Mouse (Mus musculus) kidney, embryonic 15.5 days (tissue): ENCODE data around the gene Mvb12b. TPM values are rescaled to one million over a fixed set of nuclear protein-coding genes. Genes with fewer than 3 reads are reported as not detected.

Experiments
- ATAC-seq: fragments of 200-750 bp; cut with Nextera tagmentation; replicated peaks from 2 replicates; pipeline ENCODE4 v1.8.0; 2017; ENCODE audit warnings: moderate TSS enrichment; ENCODE audit not compliant: low FRiP score
- H3K27ac ChIP-seq: fragments of 300-500 bp; sonication (generic); 2 replicates; pipeline ENCODE4 v1.5.1; 2015; ENCODE audit warnings: mild to moderate bottlenecking, inconsistent platforms
- H3K27me3 ChIP-seq: fragments of 300-500 bp; sonication (generic); 2 replicates; pipeline ENCODE4 v1.6.1; 2015; ENCODE audit warnings: inconsistent platforms
- H3K36me3 ChIP-seq: fragments of 300-500 bp; sonication (generic); 2 replicates; pipeline ENCODE4 v1.6.1; 2015; ENCODE audit warnings: inconsistent platforms
- H3K4me1 ChIP-seq: fragments of 300-500 bp; sonication (generic); 2 replicates; pipeline ENCODE4 v1.6.1; 2015; ENCODE audit warnings: inconsistent platforms
- H3K4me2 ChIP-seq: fragments of 300-500 bp; sonication (generic); 2 replicates; pipeline ENCODE4 v1.6.1; 2015; ENCODE audit warnings: moderate library complexity, mild to moderate bottlenecking, inconsistent platforms
- H3K4me3 ChIP-seq: fragments of 300-500 bp; sonication (generic); replicated peaks from 2 replicates; pipeline ENCODE4 v1.5.1; 2015; ENCODE audit warnings: mild to moderate bottlenecking, inconsistent platforms
- H3K9ac ChIP-seq: fragments of 300-500 bp; sonication (generic); 2 replicates; pipeline ENCODE4 v1.6.1; 2015; ENCODE audit warnings: mild to moderate bottlenecking, inconsistent platforms
- H3K9me3 ChIP-seq: fragments of 300-500 bp; sonication (generic); replicated peaks from 2 replicates; pipeline ENCODE4 v1.6.1; 2016; ENCODE audit warnings: inconsistent platforms
- WGBS: fragments of 180-500 bp; shearing (Covaris S2); methylation state at CpG from one replicate; pipeline ENCODE4 v1.1.7; 2015; ENCODE audit warnings: mixed read lengths; 5-methylcytosine and 5-hydroxymethylcytosine counted together
- polyA plus RNA-seq: library from polyadenylated mRNA; unstranded; fragments of >200 nt; fragmentation: Nextera tagmentation; extraction: Ambion mirVana; gene quantifications from 2 replicates; pipeline ENCODE4 v1.2.1, GENCODE M21; 2015

Mvb12b gene
- polyA plus RNA-seq, 1 experiment from 2014 or later: 18.4 TPM

GRCm38 (mm10) chr2:33820037-33820436 is 67.7 kb downstream of the Mvb12b start:
- 84% methylated on average over 5 of the region's 5 CpGs for WGBS
- Histone ChIP-seq H3K36me3 (peaks cover 64% of the 10 kb centered on the region), H3K27me3 (no peaks in the 10 kb centered on the region), H3K4me3 (no peak overlapping the region), H3K27ac (no peak overlapping the region), H3K9me3 (no peaks in the 10 kb centered on the region), H3K4me1 (peaks cover 6% of the 10 kb centered on the region), H3K9ac (no peak overlapping the region), H3K4me2 (no peak overlapping the region)
- no peak for ATAC-seq

- WGBS: 96% methylated on average over 2 of the region's 2 CpGs
- Histone ChIP-seq H3K27me3 (no peaks in the 10 kb centered on the region), H3K9ac (no peak overlapping the region), H3K27ac (no peak overlapping the region), H3K4me1 (peaks cover 6% of the 10 kb centered on the region), H3K9me3 (no peaks in the 10 kb centered on the region), H3K36me3 (peaks cover 48% of the 10 kb centered on the region), H3K4me3 (no peak overlapping the region), H3K4me2 (no peak overlapping the region)
- no peak for ATAC-seq
Measured at GRCm38 (mm10) chr2:33818385-33818784, 69.4 kb downstream of the Mvb12b start.

DNA sequence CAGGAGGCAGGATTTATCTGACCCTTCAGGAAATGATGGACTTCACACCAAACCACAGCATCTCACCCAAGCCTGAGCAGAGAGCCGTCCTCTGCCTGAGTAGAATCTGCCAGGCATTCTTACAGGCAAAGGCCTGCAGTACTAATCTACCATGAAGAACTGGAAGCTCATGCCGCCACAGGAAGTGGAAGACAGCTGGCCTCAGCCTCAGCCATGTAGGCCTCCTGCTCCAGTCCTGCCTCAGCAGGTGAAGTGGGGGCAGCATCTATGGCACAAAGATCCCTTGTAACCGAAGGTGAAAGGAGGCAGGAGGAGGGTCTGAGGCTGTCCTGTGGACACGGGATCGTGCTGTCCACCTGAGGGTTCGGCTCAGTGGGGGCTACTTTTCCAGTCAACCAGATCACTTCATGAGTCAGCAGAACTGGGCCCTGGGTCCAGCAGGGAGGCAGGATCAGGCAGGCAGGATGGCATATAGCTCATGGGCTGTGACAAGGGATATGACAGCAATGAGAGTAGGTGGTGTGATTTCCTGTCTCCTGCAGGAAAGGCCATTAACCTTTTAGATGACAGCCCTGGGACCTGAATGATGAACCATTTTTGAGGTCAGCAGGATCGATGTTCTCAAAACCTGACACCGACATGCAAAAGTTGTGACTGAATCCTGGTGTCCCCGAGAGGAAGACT is 69.9 kb downstream of the Mvb12b start:
- no peak overlapping the region for H3K27ac ChIP-seq
- H3K9me3 ChIP-seq: no peaks in the 10 kb centered on the region
- no peak for ATAC-seq
- H3K4me1 ChIP-seq: peaks cover 6% of the 10 kb centered on the region
- peaks cover 42% of the 10 kb centered on the region for H3K36me3 ChIP-seq
- H3K9ac ChIP-seq: no peak overlapping the region
- no peaks in the 10 kb centered on the region for H3K27me3 ChIP-seq
- 66% methylated on average over 9 of the region's 9 CpGs for WGBS
- H3K4me2 ChIP-seq: no peak overlapping the region
- H3K4me3 ChIP-seq: no peak overlapping the region

GRCm38 (mm10) chr2:33817080-33817479 is 70.7 kb downstream of the Mvb12b start:
- no peaks in the 10 kb centered on the region for H3K27me3 ChIP-seq
- H3K9me3 ChIP-seq: no peaks in the 10 kb centered on the region
- peaks cover 7% of the 10 kb centered on the region for H3K4me1 ChIP-seq
- peaks cover 42% of the 10 kb centered on the region for H3K36me3 ChIP-seq
- H3K9ac ChIP-seq: no peak overlapping the region
- no peak for ATAC-seq
- WGBS: 82% methylated on average over 4 of the region's 4 CpGs
- H3K4me2 ChIP-seq: no peak overlapping the region
- H3K4me3 ChIP-seq: no peak overlapping the region
- no peak overlapping the region for H3K27ac ChIP-seq

DNA sequence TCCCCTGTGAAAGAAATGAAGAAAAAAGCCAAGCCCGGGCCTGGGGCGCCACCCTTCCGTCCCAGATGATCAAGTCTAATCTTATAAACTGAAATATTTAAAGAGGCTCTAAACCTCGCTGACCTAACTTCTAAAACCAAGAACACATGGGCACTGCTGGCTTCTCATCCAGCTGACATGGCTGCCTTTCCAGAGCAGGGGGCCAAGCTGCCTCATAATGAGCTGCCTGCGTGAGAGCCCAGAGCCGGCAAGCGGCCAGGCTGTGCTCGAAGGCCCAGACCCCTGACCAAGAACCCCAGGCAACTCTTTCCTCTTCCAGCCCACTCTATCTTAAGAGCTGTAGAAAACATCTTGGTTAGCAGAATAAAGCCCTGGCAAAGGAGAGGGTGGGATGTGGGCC is 73.2 kb downstream of the Mvb12b start:
- Histone ChIP-seq H3K36me3 (peaks cover 24% of the 10 kb centered on the region), H3K9ac (no peak overlapping the region), H3K27me3 (no peaks in the 10 kb centered on the region), H3K9me3 (no peaks in the 10 kb centered on the region), H3K27ac (no peak overlapping the region), H3K4me2 (no peak overlapping the region), H3K4me1 (peaks cover 24% of the 10 kb centered on the region), H3K4me3 (no peak overlapping the region)
- WGBS: 81% methylated on average over 8 of the region's 8 CpGs
- no peak for ATAC-seq

- Histone ChIP-seq H3K9ac (no peak overlapping the region), H3K27me3 (no peaks in the 10 kb centered on the region), H3K4me1 (peaks cover 24% of the 10 kb centered on the region), H3K9me3 (no peaks in the 10 kb centered on the region), H3K27ac (no peak overlapping the region), H3K36me3 (peaks cover 18% of the 10 kb centered on the region), H3K4me3 (no peak overlapping the region), H3K4me2 (no peak overlapping the region)
- WGBS: 52% methylated on average over 8 of the region's 8 CpGs
- ATAC-seq: no peak
Measured at GRCm38 (mm10) chr2:33813501-33814240, 74.1 kb downstream of the Mvb12b start.

- H3K4me1 ChIP-seq: peaks cover 24% of the 10 kb centered on the region
- H3K4me3 ChIP-seq: no peak overlapping the region
- no peak overlapping the region for H3K4me2 ChIP-seq
- no peak for ATAC-seq
- no peak overlapping the region for H3K9ac ChIP-seq
- H3K9me3 ChIP-seq: no peaks in the 10 kb centered on the region
- peaks cover 13% of the 10 kb centered on the region; the same call in 1 of the 2 replicates for H3K36me3 ChIP-seq
- WGBS: 82% methylated on average over 11 of the region's 11 CpGs
- H3K27me3 ChIP-seq: no peaks in the 10 kb centered on the region
- no peak overlapping the region for H3K27ac ChIP-seq
Measured at GRCm38 (mm10) chr2:33812980-33813379, 74.8 kb downstream of the Mvb12b start.

- H3K4me1 ChIP-seq: peaks cover 24% of the 10 kb centered on the region
- no peak overlapping the region for H3K9ac ChIP-seq
- no peaks in the 10 kb centered on the region for H3K27me3 ChIP-seq
- ATAC-seq: no peak
- H3K4me3 ChIP-seq: no peak overlapping the region
- no peak overlapping the region for H3K4me2 ChIP-seq
- no peak overlapping the region for H3K27ac ChIP-seq
- 72% methylated on average over 17 of the region's 17 CpGs for WGBS
- no peaks in the 10 kb centered on the region for H3K9me3 ChIP-seq
- H3K36me3 ChIP-seq: peaks cover 13% of the 10 kb centered on the region
Measured at GRCm38 (mm10) chr2:33811349-33811890, 76.3 kb downstream of the Mvb12b start.

DNA sequence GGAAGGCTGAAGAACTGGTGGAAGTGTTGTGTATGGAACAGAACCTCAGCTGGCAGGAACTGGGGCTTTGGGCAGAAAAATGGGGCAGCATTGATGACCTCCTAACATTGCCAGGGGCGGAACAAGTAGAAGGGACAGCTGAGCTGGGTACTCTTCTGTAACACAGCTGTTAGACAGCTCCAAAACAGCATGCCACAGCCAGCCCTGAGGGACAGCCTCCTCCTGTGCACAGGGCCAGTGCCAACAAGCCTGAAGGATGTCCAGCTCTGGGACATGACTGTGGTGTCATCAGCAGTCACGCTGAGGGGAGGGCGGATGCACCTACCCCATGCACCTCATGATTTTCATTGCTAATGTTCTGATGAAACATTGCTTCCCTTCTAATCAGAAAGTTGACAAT is 78.7 kb downstream of the Mvb12b start:
- Histone ChIP-seq H3K4me3 (no peak overlapping the region), H3K36me3 (peaks cover 17% of the 10 kb centered on the region), H3K27me3 (no peaks in the 10 kb centered on the region), H3K9ac (no peak overlapping the region), H3K27ac (no peak overlapping the region), H3K4me1 (peaks cover 24% of the 10 kb centered on the region), H3K4me2 (no peak overlapping the region), H3K9me3 (no peaks in the 10 kb centered on the region)
- no peak for ATAC-seq
- 94% methylated on average over 3 of the region's 3 CpGs for WGBS

DNA sequence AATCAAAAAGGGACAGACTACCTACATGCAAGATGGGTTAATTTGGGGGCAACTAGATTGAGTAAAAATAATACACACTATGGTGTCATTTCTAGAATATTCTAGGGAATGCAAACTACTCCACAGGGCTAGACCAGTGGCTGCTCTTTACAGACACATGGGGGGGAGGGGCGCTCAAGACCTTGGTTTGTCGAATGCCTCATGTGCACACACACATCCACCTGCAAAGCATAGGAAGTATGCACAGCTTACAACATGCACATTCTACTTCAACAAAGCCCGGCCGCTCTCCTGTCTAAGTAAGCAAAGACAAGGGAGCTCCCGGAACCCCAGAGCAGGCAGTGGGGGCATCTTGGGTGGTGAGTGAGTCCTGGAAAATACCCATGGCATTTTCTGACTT is 79.7 kb downstream of the Mvb12b start:
- 94% methylated on average over 5 of the region's 5 CpGs for WGBS
- peaks cover 24% of the 10 kb centered on the region for H3K4me1 ChIP-seq
- H3K9me3 ChIP-seq: no peaks in the 10 kb centered on the region
- ATAC-seq: no peak
- no peaks in the 10 kb centered on the region for H3K27me3 ChIP-seq
- peaks cover 18% of the 10 kb centered on the region for H3K36me3 ChIP-seq
- H3K27ac ChIP-seq: no peak overlapping the region
- H3K9ac ChIP-seq: no peak overlapping the region
- no peak overlapping the region for H3K4me3 ChIP-seq
- H3K4me2 ChIP-seq: no peak overlapping the region

DNA sequence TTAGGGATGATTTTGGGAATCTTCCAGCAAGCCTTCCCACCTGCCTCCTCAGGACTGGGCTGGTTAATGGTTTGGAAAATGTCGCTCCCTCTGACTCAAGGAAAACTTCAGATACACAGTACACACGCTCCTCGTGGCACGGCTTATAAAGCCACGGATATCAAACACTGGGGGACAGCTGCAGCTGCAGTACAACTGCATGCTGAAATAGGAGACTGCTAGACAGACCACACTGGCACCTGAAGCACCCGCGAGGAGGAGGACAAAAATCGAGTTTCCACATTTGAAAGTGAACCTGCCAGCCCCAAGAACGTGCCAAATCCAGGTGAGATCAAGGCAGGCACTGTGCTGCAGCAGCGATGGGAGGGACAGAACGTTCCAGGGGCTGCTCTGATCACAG is 82.1 kb downstream of the Mvb12b start:
- peaks cover 7% of the 10 kb centered on the region; the same call in 1 of the 2 replicates for H3K4me1 ChIP-seq
- H3K27ac ChIP-seq: 0 out of 2 replicates have a peak overlapping the region, but pooled peaks have one; percentile 8
- peaks cover 39% of the 10 kb centered on the region for H3K36me3 ChIP-seq
- 53% methylated on average over 11 of the region's 11 CpGs for WGBS
- no peaks in the 10 kb centered on the region for H3K9me3 ChIP-seq
- H3K9ac ChIP-seq: no peak overlapping the region
- ATAC-seq: no peak
- H3K27me3 ChIP-seq: no peaks in the 10 kb centered on the region
- H3K4me3 ChIP-seq: no peak overlapping the region
- no peak overlapping the region for H3K4me2 ChIP-seq

DNA sequence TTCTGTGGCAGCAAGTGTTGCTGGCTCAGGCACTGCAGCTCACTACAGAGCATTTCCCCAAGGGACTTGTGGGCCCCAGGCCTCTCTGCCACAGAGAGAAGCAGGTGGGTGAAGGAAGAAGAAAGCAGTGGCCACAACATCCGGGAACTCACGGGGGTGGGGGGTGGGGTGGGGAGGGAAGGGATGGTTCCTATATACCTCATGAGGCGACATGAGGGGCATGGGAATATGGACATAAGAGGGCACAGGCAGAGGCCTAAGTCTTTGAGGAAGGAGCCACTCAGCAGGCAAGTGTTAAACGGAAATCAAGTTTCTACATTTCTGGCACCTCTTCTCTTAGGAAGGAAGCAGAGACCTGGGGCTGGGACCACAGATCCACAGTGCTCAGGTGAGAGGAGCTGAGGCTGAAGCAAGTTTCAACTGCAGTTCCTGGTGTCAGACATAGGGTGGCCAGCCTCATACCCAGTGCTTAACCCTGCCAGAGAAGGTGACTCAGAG is 84.0 kb downstream of the Mvb12b start:
- 85% methylated on average over 4 of the region's 4 CpGs for WGBS
- H3K4me2 ChIP-seq: no peak overlapping the region
- no peak overlapping the region for H3K27ac ChIP-seq
- peaks cover 43% of the 10 kb centered on the region for H3K36me3 ChIP-seq
- no peaks in the 10 kb centered on the region for H3K4me1 ChIP-seq
- H3K9ac ChIP-seq: no peak overlapping the region
- H3K9me3 ChIP-seq: no peaks in the 10 kb centered on the region
- no peaks in the 10 kb centered on the region for H3K27me3 ChIP-seq
- H3K4me3 ChIP-seq: no peak overlapping the region
- ATAC-seq: no peak
